Mouse (Mus musculus) lung, embryonic 14.5 days (tissue): Measurements from ENCODE around the gene Elavl2. TPM values are rescaled to one million over a fixed set of nuclear protein-coding genes. Genes with fewer than 3 reads are reported as not detected.

ENCODE experiments used
- ATAC-seq: fragments of 200-750 bp; cut with Nextera tagmentation; 2 replicates; pipeline ENCODE4 v1.8.0; 2017; ENCODE audit warnings: mild to moderate bottlenecking, moderate TSS enrichment, moderate library complexity; ENCODE audit not compliant: insufficient read depth
- DNase-seq: peaks from one replicate; pipeline ENCODE4 v3.0.0-alpha.2; 2015
- H3K27ac ChIP-seq: fragments of 300-500 bp; sonication (generic); 2 replicates; pipeline ENCODE4 v1.5.1; 2014; ENCODE audit warnings: low read depth, mild to moderate bottlenecking, moderate library complexity
- H3K27me3 ChIP-seq: fragments of 300-500 bp; sonication (generic); 2 replicates; pipeline ENCODE4 v1.6.1; 2014; ENCODE audit warnings: low read length, control low read depth; ENCODE audit not compliant: insufficient read depth
- H3K36me3 ChIP-seq: fragments of 300-500 bp; sonication (generic); 2 replicates; pipeline ENCODE4 v1.6.1; 2014; ENCODE audit warnings: control low read depth; ENCODE audit not compliant: insufficient read depth
- H3K4me1 ChIP-seq: fragments of 300-500 bp; sonication (generic); 2 replicates; pipeline ENCODE4 v1.6.1; 2014; ENCODE audit warnings: antibody characterized with exemption, control low read depth; ENCODE audit not compliant: insufficient read depth
- H3K4me2 ChIP-seq: fragments of 300-500 bp; sonication (generic); 2 replicates; pipeline ENCODE4 v1.6.1; 2014; ENCODE audit warnings: mild to moderate bottlenecking
- H3K4me3 ChIP-seq: fragments of 300-500 bp; sonication (generic); 2 replicates; pipeline ENCODE4 v1.5.1; 2014; ENCODE audit warnings: low read depth, low read length
- H3K9ac ChIP-seq: fragments of 300-500 bp; sonication (generic); 2 replicates; pipeline ENCODE4 v1.6.1; 2014
- H3K9me3 ChIP-seq: fragments of 300-500 bp; sonication (generic); 2 replicates; pipeline ENCODE4 v1.6.1; 2016; ENCODE audit warnings: low read depth, low read length, control low read depth
- CTCF ChIP-seq: IDR thresholded peaks from 2 replicates; pipeline ENCODE4 v1.5.1; 2016; ENCODE audit warnings: antibody characterized with exemption, low read depth
- WGBS: fragments of 180-500 bp; shearing (Covaris S2); extraction: QIAGEN DNeasy Blood & Tissue Kit; methylation state at CpG from one replicate; pipeline ENCODE4 v1.1.7; 2014; 5-methylcytosine and 5-hydroxymethylcytosine counted together
- polyA plus RNA-seq: library from polyadenylated mRNA; unstranded; fragments of >200 nt; fragmentation: Nextera tagmentation; extraction: Ambion mirVana; gene quantifications from 2 replicates; pipeline ENCODE4 v1.2.1, GENCODE M21; 2014

The Elavl2 gene
- polyA plus RNA-seq: 4.3 and 4.4 TPM in 2 replicates

DNA sequence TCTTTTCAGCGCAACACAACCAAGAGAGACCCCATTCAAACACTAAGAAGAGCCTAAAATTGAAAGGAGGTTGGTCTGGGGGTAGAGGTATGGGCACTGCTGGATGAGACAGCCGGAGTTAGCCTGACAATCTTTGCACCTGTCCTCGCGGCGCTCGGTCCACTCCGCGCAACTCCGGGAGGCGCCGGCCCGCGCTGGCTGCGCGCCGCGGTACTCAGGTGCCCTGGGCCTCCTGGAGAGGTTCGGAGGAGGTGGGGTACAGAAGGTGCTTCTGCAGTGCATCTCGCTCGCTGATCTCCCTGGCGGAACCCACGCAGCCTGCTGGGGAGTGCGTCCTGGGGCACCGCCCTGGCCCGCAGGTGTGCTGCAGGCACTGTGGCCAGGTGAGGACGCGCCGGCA, at the start of gene Elavl2:
TSS of gene Elavl2 (minus strand) at position 363 of the 400 bp plus-strand sequence.
- Histone ChIP-seq H3K9me3 (no peaks in the 10 kb centered on the region), H3K27ac (no peak within 1 kb of the TSS), H3K36me3 (no peaks in the 10 kb centered on the region), H3K27me3 (peaks cover 20% of the 10 kb centered on the region), H3K4me1 (no peaks in the 10 kb centered on the region), H3K9ac (no peak within 1 kb of the TSS), H3K4me3 (peak within 1 kb of the TSS; percentile 22), H3K4me2 (peak within 1 kb of the TSS; percentile 54)
- DNase-seq (no peak), ATAC-seq (no peak; the same call in 1 of the 2 replicates)
- no peak for TF ChIP-seq CTCF
- 3% methylated on average over 28 of the region's 28 CpGs for WGBS

DNA sequence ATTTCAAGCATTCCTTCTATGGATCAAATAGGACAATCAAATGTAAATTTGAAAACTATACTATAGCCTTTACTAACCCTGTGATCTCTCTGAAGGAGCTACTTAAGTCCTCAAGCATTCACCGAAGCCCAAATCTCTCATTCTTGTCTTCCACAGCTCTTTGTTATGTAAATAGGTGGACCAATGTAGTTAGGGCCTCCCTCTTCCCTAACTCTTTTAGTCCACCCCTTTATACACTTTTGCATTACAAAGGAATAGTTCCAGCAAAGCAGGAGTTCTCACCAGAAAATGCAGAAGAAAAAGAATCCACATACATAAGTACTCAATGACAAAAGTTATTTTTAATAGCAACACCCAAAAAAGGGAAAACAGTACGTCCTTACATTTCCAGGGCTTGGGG, 47.3 kb upstream of the Elavl2 start:
- Histone ChIP-seq H3K4me2 (no peak overlapping the region), H3K27me3 (no peaks in the 10 kb centered on the region), H3K36me3 (no peaks in the 10 kb centered on the region), H3K9me3 (no peaks in the 10 kb centered on the region), H3K4me3 (no peak overlapping the region), H3K4me1 (no peaks in the 10 kb centered on the region), H3K9ac (no peak overlapping the region), H3K27ac (no peak overlapping the region)
- 61% methylated on average over 2 of the region's 2 CpGs for WGBS
- no peak for TF ChIP-seq CTCF
- no peak for ATAC-seq
- DNase-seq: no peak

DNA sequence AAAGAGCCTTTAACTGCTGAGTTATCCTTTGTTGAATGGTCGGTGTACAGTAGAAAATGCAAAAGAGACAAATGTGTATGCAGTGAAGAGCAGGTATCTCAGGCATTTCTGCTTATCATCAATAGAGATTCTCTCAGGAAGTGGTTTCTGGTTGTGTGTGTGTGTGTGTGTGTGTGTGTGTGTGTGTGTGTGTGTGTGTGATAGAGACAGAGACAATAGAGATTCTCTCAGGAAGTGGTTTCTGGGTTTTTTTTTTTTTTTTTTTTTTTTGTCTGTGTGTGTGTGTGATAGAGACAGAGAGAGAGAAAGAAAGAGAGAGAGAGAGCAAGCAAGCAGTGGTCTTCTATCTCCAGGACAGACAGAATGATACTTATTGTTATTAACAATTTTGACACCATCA, 15.0 kb upstream of the Elavl2 start:
- Histone ChIP-seq H3K27ac (no peak overlapping the region), H3K4me3 (no peak overlapping the region), H3K27me3 (no peaks in the 10 kb centered on the region), H3K4me1 (no peaks in the 10 kb centered on the region), H3K9ac (no peak overlapping the region), H3K9me3 (no peaks in the 10 kb centered on the region), H3K36me3 (no peaks in the 10 kb centered on the region), H3K4me2 (no peak overlapping the region)
- 79% methylated on average over 1 of the region's 1 CpGs for WGBS
- no peak for ATAC-seq
- no peak for TF ChIP-seq CTCF
- no peak for DNase-seq

DNA sequence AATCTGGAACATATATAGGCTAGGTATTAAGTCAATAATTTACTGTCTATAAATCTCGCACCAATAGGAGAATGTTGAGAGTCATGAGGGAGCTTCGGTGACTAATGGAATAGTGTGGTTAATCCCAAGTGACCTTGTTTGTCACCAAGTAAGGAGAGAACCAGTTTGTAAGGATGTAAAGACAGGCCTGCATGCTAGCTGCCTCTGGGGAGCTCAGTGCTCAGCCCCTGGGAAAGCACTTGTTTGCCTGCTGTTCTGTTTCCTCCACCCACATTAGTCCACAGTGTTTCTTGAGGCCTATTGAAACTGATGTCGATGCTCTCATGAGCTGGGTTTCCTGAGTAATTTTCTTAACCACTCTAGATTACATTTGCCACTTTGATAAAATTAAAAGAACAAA, 4.5 kb upstream of the Elavl2 start:
- H3K36me3 ChIP-seq: no peaks in the 10 kb centered on the region
- H3K9me3 ChIP-seq: no peaks in the 10 kb centered on the region
- ATAC-seq (no peak), DNase-seq (no peak)
- no peak overlapping the region for H3K4me2 ChIP-seq
- H3K9ac ChIP-seq: no peak overlapping the region
- H3K4me1 ChIP-seq: no peaks in the 10 kb centered on the region
- H3K27ac ChIP-seq: no peak overlapping the region
- no peak overlapping the region for H3K4me3 ChIP-seq
- peaks cover 8% of the 10 kb centered on the region for H3K27me3 ChIP-seq
- no peak for TF ChIP-seq CTCF
- WGBS: 65% methylated on average over 3 of the region's 3 CpGs

DNA sequence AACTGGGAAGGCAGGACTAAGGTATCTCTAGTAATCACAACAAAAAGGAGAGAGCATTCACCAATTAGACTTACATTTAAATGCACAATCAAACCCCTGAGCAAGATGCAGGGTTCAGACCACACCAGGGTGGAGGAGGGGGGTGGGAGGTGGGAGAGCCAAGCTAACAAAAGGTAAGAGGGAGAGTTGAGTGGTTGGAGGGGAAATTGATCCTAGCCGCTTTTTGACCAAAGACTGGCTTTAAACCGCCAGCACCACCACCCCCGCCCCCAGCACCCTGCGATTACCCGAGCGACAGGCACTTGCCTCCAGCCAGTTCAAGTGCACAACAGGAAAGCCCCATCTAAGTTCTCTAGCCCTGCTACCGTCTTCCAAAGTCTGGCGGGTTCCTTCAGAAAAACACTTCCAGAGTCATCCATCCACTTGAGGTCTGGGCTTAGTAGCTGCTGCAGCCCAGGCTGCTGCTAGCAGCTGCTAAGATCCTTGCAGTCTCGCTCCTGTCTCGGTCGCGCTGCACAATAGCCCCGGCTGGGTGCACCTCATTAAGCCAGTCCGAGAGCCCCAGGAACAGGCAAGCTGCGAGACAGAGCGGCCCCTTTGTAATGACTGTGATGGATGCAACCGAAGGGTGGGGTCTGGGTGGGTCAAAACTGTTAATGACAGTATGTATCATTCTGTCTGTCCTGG, 932 bp downstream of the Elavl2 start:
- Histone ChIP-seq H3K9me3 (no peaks in the 10 kb centered on the region), H3K9ac (no peak overlapping the region), H3K4me2 (peak overlapping the region; percentile 54), H3K4me3 (no peak overlapping the region; the same call in 1 of the 2 replicates), H3K36me3 (no peaks in the 10 kb centered on the region), H3K27ac (no peak overlapping the region), H3K27me3 (peaks cover 20% of the 10 kb centered on the region), H3K4me1 (no peaks in the 10 kb centered on the region)
- no peak for TF ChIP-seq CTCF
- DNase-seq (peak; percentile 40), ATAC-seq (no peak; the same call in 1 of the 2 replicates)
- under 1% methylated on average over 17 of the region's 17 CpGs for WGBS

DNA sequence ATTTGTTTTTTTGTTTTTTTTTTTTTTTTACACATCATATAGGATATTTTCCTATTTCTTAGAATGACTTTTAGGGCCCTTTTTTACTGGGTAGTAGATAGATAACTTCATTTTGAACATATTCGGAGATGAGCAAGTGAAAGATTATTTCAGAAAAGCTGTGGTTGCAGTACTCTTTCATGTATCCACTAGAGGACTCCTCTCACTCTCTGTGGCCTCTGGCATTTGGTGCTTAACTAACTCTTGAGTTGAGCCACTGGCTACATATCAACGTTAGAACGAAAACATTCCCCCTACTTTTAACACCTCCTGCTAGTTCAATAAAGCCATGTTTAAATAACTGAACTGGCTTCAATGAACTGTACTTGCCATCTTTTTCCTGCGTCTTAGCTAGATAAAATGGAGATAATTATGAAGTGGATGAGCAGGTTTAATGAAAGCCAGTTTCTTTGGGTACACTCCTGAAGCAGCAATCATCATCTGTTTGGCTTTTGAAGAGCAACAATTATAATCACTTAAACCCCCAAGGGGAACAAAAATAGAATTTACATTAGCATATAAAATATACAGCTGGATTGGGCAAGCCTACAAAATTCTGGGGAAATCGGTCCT, 8.5 kb downstream of the Elavl2 start:
- Histone ChIP-seq H3K4me1 (no peaks in the 10 kb centered on the region), H3K9me3 (no peaks in the 10 kb centered on the region), H3K27ac (no peak overlapping the region), H3K36me3 (no peaks in the 10 kb centered on the region), H3K4me2 (no peak overlapping the region), H3K4me3 (no peak overlapping the region), H3K9ac (no peak overlapping the region), H3K27me3 (no peaks in the 10 kb centered on the region)
- no peak for TF ChIP-seq CTCF
- ATAC-seq: no peak
- DNase-seq: no peak
- 50% methylated on average over 5 of the region's 5 CpGs for WGBS

DNA sequence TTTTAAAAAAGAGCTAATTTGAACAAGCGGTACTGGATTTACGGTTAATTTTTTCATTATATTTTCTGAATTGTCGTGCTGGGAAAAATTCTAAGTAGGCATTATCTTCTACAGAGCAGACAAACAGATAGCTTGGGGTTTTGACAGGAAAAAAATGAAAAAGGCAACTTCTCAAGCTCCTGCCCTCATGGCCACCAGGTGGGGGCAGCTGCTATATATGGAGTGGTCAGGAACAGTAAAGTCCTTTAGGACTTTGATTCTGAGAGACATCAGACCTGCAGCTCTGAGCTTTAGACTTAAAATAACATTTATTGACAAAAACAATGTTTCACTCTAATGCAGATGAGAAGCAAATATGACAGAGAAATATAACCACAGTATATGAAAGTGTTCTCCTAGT, 12.9 kb downstream of the Elavl2 start:
- no peak for TF ChIP-seq CTCF
- Histone ChIP-seq H3K4me1 (no peaks in the 10 kb centered on the region), H3K9ac (no peak overlapping the region), H3K36me3 (no peaks in the 10 kb centered on the region), H3K4me3 (no peak overlapping the region), H3K9me3 (no peaks in the 10 kb centered on the region), H3K4me2 (no peak overlapping the region), H3K27me3 (no peaks in the 10 kb centered on the region), H3K27ac (no peak overlapping the region)
- ATAC-seq (no peak), DNase-seq (no peak)
- WGBS: 83% methylated on average over 3 of the region's 3 CpGs
